Mouse (Mus musculus) ES-E14 (cell line): ENCODE measurements at regions not wholly inside any gene's neighbourhood (a gene's known extent, or its start where the extent isn't known, plus 50 kb on each side); places are given as distances from the start of the nearest gene placed in this dataset.

Experiments
- HCFC1 ChIP-seq: IDR thresholded peaks from 2 replicates; pipeline ENCODE4 v1.6.1; 2012; ENCODE audit warnings: low read length, inconsistent platforms, borderline replicate concordance; ENCODE audit not compliant: insufficient read depth
- MAFK ChIP-seq: IDR thresholded peaks from 2 replicates; pipeline ENCODE4 v1.6.1; 2014; ENCODE audit warnings: mild to moderate bottlenecking, low read depth, low read length, inconsistent platforms; ENCODE audit not compliant: insufficient read depth
- ZC3H11A ChIP-seq: IDR thresholded peaks from 2 replicates; pipeline ENCODE4 v1.6.1; 2012; ENCODE audit warnings: low read depth, mild to moderate bottlenecking, inconsistent platforms, low read length, borderline replicate concordance

DNA sequence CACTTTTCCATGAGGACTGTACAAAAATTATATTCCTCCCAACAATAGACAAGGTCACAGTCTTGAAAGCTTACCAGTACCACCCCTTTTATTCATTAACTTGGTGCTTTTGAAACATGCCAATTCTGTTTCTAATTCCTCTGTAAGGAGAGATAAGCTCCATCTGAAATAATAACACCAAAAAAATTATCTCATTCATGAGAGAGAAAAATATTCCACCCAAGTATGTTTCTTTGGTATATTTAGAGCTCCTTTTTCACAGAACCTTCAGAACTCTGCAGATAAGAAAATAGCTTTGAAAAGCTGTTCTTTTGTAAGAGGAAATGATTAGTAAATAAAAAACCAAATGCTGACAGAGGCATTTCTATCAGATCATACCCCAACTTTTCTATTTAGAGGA lies 424.5 kb upstream of the Htr2c start:
- TF ChIP-seq MAFK (no peak), HCFC1 (no peak), ZC3H11A (no peak)
